Mouse (Mus musculus) limb, embryonic 13.5 days (tissue): ENCODE results near the gene Mis18bp1. TPM values are rescaled to one million over a fixed set of nuclear protein-coding genes. Genes with fewer than 3 reads are reported as not detected.
"Not testable (repeated sequence)": the region's sequence is repeated elsewhere in the genome, so short reads cannot be mapped to it uniquely, and the experiment has no call there.

Source experiments
- ATAC-seq: fragments of 200-750 bp; cut with Nextera tagmentation; 2 replicates; pipeline ENCODE4 v1.8.0; 2017; ENCODE audit warnings: low read depth, moderate number of reproducible peaks, moderate TSS enrichment; ENCODE audit not compliant: low FRiP score
- H3K27ac ChIP-seq: fragments of 300-500 bp; sonication (generic); 2 replicates; pipeline ENCODE4 v1.5.1; 2015; ENCODE audit warnings: inconsistent platforms, mild to moderate bottlenecking, moderate library complexity
- H3K27me3 ChIP-seq: fragments of 300-500 bp; sonication (generic); 2 replicates; pipeline ENCODE4 v1.6.1; 2015; ENCODE audit warnings: mild to moderate bottlenecking, inconsistent platforms
- H3K36me3 ChIP-seq: fragments of 300-500 bp; sonication (generic); 2 replicates; pipeline ENCODE4 v1.6.1; 2015; ENCODE audit warnings: inconsistent platforms, mild to moderate bottlenecking, moderate library complexity
- H3K4me1 ChIP-seq: fragments of 300-500 bp; sonication (generic); 2 replicates; pipeline ENCODE4 v1.6.1; 2015; ENCODE audit warnings: inconsistent platforms
- H3K4me2 ChIP-seq: fragments of 300-500 bp; sonication (generic); replicated peaks from 2 replicates; pipeline ENCODE4 v1.6.1; 2015; ENCODE audit warnings: inconsistent platforms, mild to moderate bottlenecking, moderate library complexity
- H3K4me3 ChIP-seq: fragments of 300-500 bp; sonication (generic); 2 replicates; pipeline ENCODE4 v1.5.1; 2015; ENCODE audit warnings: moderate library complexity, mild to moderate bottlenecking, inconsistent platforms
- H3K9ac ChIP-seq: fragments of 300-500 bp; sonication (generic); 2 replicates; pipeline ENCODE4 v1.6.1; 2015; ENCODE audit warnings: mild to moderate bottlenecking, inconsistent platforms
- H3K9me3 ChIP-seq: fragments of 300-500 bp; sonication (generic); 2 replicates; pipeline ENCODE4 v1.6.1; 2016; ENCODE audit warnings: inconsistent platforms
- WGBS: fragments of 180-500 bp; shearing (Covaris S2); methylation state at CpG from one replicate; pipeline ENCODE4 v1.1.7; 2015; 5-methylcytosine and 5-hydroxymethylcytosine counted together
- polyA plus RNA-seq: library from polyadenylated mRNA; unstranded; fragments of >200 nt; fragmentation: Nextera tagmentation; extraction: Ambion mirVana; gene quantifications from 2 replicates; pipeline ENCODE4 v1.2.1, GENCODE M21; 2015

The Mis18bp1 gene
- polyA plus RNA-seq = 69.1 and 71.1 TPM in 2 replicates

DNA sequence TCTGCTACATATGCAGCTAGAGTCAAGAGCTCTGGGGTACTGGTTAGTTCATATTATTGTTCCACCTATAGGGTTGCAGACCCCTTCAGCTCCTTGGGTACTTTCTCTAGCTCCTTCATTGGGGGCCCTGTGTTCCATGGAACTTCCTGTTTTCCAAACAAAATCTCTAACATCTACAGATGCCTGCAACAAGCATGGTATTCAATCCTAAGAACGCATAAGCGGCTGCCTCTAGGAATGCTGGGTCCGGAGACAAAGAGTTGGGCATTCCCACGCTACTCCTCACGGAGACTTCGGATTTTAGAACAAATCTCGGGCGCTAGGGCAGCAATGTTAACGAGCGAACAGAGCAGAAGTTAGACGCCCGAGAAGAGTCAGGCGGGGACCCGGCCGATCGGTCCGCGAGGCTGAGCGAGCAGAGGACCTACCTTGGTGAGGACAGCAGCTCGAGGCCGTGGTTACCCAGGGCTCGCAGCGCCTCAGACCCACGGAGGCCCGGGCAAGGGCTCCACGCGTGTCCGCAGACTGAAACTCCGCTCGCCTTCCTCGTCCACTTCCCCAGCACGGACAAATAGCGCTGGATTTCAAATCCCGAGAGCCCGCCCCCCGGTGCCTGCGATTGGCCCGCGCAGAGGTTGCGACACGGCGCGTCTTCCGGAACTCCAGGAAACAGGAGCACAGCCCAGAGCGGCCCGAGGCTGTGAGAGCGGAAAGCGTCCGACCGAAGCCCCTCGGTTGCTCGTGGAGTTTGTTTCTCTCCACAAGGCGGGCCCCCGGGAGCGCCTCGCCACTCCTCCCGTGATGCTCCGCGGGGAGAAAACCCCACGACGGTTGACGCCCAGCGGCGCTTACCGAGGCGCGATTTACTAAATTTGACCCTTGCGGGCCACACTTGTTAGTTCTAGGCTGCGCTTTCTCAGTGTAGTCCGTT is at the start of gene Mis18bp1:
Gene Mis18bp1 (minus strand): TSS at position 584 of the 931 bp plus-strand sequence.
- peaks cover 14% of the 10 kb centered on the region for H3K4me1 ChIP-seq
- ATAC-seq = peak; percentile 99

DNA sequence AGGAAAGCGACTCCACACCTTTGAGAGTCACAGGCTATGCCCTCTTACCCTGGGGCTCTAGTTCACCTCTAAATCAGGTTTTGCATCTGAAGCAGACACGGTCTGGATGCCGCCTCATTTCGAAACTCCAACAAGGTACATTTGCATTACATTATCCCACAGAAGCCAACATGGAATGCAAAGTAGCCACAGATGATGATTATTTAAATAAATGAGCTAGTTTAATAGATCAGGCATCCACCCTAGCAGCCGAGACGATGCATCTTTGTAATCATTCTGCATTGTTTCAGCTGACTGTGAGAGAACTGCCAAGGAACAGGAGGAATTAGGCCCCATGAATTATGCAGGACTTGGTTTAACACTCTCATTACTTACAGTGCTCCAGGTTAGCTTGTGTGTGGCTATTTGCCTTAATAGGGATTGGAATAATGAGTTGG is 44.0 kb upstream of the Mis18bp1 start:
- Histone ChIP-seq H3K4me2 (no peak overlapping the region), H3K27me3 (no peaks in the 10 kb centered on the region), H3K9me3 (no peaks in the 10 kb centered on the region), H3K9ac (no peak overlapping the region), H3K4me1 (no peaks in the 10 kb centered on the region), H3K27ac (no peak overlapping the region), H3K4me3 (no peak overlapping the region), H3K36me3 (no peaks in the 10 kb centered on the region)
- no peak for ATAC-seq
- WGBS = 82% methylated on average over 6 of the region's 6 CpGs

More for the DNA sequence above, at the start of gene Mis18bp1:
- Histone ChIP-seq H3K36me3 (no peaks in the 10 kb centered on the region), H3K9me3 (0 out of 2 replicates have a peak, but pooled peaks cover 3% of the 10 kb centered on the region), H3K27me3 (no peaks in the 10 kb centered on the region), H3K4me2 (peak within 1 kb of the TSS; percentile 69), H3K9ac (peak within 1 kb of the TSS; percentile 81), H3K4me3 (peak within 1 kb of the TSS; percentile 82), H3K27ac (peak within 1 kb of the TSS; percentile 94)
- WGBS = 0% methylated on average over 70 of the region's 70 CpGs

DNA sequence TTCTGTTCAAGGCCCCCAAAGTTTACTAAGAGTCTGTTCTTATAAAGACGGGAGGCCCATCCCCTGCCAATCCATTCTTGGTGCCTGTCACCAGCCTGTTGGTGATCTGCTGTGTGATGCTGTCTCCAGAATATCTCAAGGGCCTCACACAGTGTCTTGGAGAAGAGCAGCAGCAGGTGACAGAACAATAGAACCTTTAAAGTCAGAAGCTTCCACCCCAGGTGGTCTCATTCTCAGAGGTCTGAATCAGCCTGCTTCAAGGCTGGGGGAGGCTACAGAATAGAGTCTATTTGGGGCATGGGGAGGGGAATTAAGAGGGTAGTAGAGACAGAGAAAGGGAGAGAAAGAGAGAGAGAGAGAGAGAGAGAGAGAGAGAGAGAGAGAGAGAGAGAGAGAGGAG is 34.0 kb upstream of the Mis18bp1 start:
- H3K4me2 ChIP-seq = no peak overlapping the region
- no peak for ATAC-seq
- H3K27ac ChIP-seq = no peak overlapping the region
- 84% methylated on average over 1 of the region's 1 CpGs for WGBS
- no peaks in the 10 kb centered on the region for H3K36me3 ChIP-seq
- H3K4me3 ChIP-seq = no peak overlapping the region
- H3K9me3 ChIP-seq = no peaks in the 10 kb centered on the region
- H3K27me3 ChIP-seq = no peaks in the 10 kb centered on the region
- H3K4me1 ChIP-seq = no peaks in the 10 kb centered on the region
- H3K9ac ChIP-seq = no peak overlapping the region

GRCm38 (mm10) chr12:65201812-65202211 is 29.4 kb upstream of the Mis18bp1 start:
- no peak overlapping the region for H3K27ac ChIP-seq
- no peak overlapping the region for H3K9ac ChIP-seq
- no peak overlapping the region for H3K4me3 ChIP-seq
- WGBS = 88% methylated on average over 2 of the region's 2 CpGs
- H3K36me3 ChIP-seq = no peaks in the 10 kb centered on the region
- no peaks in the 10 kb centered on the region for H3K27me3 ChIP-seq
- no peaks in the 10 kb centered on the region for H3K4me1 ChIP-seq
- no peaks in the 10 kb centered on the region for H3K9me3 ChIP-seq
- H3K4me2 ChIP-seq = no peak overlapping the region
- no peak for ATAC-seq

DNA sequence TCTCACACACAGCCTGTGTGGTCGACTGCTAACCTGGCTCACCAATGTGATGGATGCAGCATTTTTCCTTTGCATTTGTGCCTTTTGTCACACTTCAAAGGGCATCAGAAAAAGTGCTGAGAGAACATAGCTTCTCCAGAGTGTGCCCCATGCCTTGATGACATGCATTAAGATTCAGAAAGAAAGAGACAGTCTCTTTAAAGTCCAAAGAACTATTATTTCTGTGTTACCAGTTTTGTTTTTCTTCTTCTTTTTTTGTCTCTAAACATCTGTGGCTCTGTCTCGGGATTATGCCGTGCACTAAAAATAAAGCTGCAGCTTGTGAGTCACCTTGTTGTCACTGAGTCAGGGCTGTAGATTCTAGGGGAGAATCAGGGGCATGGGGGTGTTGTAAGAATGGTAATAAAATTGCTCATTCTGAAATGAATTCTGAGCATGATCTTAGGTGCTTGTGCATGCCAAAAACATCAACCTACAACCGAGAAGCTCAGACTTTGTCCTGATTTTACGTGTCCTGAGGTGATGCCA is 21.7 kb upstream of the Mis18bp1 start:
- Histone ChIP-seq H3K9ac (no peak overlapping the region), H3K27ac (no peak overlapping the region), H3K9me3 (no peaks in the 10 kb centered on the region), H3K4me2 (no peak overlapping the region), H3K4me3 (no peak overlapping the region), H3K27me3 (no peaks in the 10 kb centered on the region), H3K4me1 (no peaks in the 10 kb centered on the region), H3K36me3 (no peaks in the 10 kb centered on the region)
- WGBS = 73% methylated on average over 5 of the region's 5 CpGs
- no peak for ATAC-seq

DNA sequence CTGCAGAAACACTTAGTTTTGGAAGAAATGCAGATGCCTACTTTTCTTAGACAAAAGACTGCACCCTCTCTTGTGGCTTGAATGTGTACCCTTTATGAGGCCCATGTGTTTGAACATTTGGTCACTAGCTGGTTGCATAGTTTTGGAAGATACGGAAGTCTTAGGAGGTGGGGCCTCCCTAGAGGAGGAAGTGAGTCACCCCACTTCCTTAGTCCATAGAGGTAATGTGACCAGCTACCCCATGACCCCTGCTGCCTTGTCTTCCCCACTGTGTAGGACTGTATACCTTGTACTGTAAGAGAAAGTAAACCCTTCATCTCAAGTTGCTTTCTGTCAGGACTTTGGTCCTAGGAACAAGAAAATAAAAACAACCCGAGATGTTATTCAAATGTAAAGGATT is 16.8 kb upstream of the Mis18bp1 start:
- no peak overlapping the region for H3K9ac ChIP-seq
- ATAC-seq = no peak
- H3K4me1 ChIP-seq = no peaks in the 10 kb centered on the region
- no peak overlapping the region for H3K4me3 ChIP-seq
- no peaks in the 10 kb centered on the region for H3K36me3 ChIP-seq
- no peaks in the 10 kb centered on the region for H3K9me3 ChIP-seq
- no peak overlapping the region for H3K4me2 ChIP-seq
- no peak overlapping the region for H3K27ac ChIP-seq
- no peaks in the 10 kb centered on the region for H3K27me3 ChIP-seq
- 76% methylated on average over 2 of the region's 2 CpGs for WGBS

GRCm38 (mm10) chr12:65187365-65187764 is 15.0 kb upstream of the Mis18bp1 start:
- H3K9me3 ChIP-seq = no peaks in the 10 kb centered on the region
- H3K4me1 ChIP-seq = no peaks in the 10 kb centered on the region

DNA sequence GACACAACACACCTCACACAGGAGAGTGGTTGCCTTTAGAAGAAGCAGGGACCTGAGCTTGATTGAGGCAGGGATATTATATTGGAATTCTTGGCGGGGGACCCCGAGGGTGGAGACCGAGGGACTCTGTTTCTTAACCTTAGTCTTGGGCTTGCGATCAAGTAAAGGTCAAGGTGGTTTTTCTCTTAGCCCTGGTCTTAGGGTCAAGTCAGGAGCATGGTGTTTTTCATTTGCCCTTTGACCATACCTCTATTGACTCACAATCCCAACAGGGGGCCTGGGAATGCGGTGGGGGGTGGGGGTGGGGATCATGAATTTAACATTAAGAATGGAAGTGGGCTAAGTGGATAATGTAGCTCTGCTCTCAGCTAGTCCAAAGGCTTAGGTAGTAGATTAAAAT is 1.3 kb upstream of the Mis18bp1 start:
- WGBS = 90% methylated on average over 5 of the region's 5 CpGs
- no peak for ATAC-seq

More at GRCm38 (mm10) chr12:65187365-65187764, 15.0 kb upstream of the Mis18bp1 start:
- Histone ChIP-seq H3K4me3 (no peak overlapping the region), H3K36me3 (no peaks in the 10 kb centered on the region), H3K4me2 (no peak overlapping the region), H3K27ac (no peak overlapping the region), H3K27me3 (no peaks in the 10 kb centered on the region), H3K9ac (no peak overlapping the region)
- WGBS = 65% methylated on average over 3 of the region's 3 CpGs
- no peak for ATAC-seq

GRCm38 (mm10) chr12:65172959-65173358 is 555 bp upstream of the Mis18bp1 start:
- H3K9me3 ChIP-seq, H3K36me3 ChIP-seq, H3K27me3 ChIP-seq: not testable (repeated sequence)
- Histone ChIP-seq H3K4me3 (peak overlapping the region; percentile 82), H3K4me2 (peak overlapping the region; percentile 69), H3K4me1 (peaks cover 14% of the 10 kb centered on the region), H3K27ac (peak overlapping the region; percentile 94), H3K9ac (peak overlapping the region; percentile 81)
- WGBS = 32% methylated on average over 8 of the region's 8 CpGs
- ATAC-seq = peak; percentile 57

More for the DNA sequence above, 1.3 kb upstream of the Mis18bp1 start:
- Histone ChIP-seq H3K4me3 (0 out of 2 replicates have a peak overlapping the region, but pooled peaks have one; percentile 82), H3K4me1 (peaks cover 14% of the 10 kb centered on the region), H3K27ac (no peak overlapping the region; the same call in 1 of the 2 replicates), H3K36me3 (no peaks in the 10 kb centered on the region), H3K9ac (no peak overlapping the region), H3K9me3 (no peaks in the 10 kb centered on the region), H3K4me2 (no peak overlapping the region), H3K27me3 (no peaks in the 10 kb centered on the region)

DNA sequence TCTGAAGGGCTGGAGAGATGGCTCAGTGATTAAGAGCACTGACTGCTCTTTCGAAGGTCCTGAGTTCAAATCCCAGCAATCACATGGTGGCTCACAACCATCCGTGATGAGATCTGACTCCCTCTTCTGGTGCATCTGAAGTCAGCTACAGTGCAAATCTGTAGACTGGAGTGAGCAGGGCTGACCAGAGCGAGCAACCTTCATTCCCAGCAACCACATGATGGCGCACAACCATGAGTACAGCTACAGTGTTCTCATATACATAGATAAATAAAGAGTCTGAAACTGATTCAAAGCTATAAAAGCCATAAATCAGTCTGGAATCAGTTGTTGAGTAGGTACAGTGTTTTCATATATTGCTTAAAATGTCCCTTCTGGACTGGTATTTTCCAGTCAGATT is 36.3 kb downstream of the Mis18bp1 start:
- not testable (repeated sequence) for H3K4me3 ChIP-seq, H3K9me3 ChIP-seq, H3K9ac ChIP-seq, H3K4me1 ChIP-seq, H3K4me2 ChIP-seq, ATAC-seq, H3K27ac ChIP-seq, H3K27me3 ChIP-seq
- 94% methylated on average over 4 of the region's 4 CpGs for WGBS
- H3K36me3 ChIP-seq = peaks cover 49% of the 10 kb centered on the region

- no peaks in the 10 kb centered on the region for H3K9me3 ChIP-seq
- ATAC-seq = no peak
These were observed 53.0 kb downstream of the Mis18bp1 start for GRCm38 (mm10) chr12:65119451-65119850.

GRCm38 (mm10) chr12:65118968-65119367 is 53.4 kb downstream of the Mis18bp1 start:
- no peak overlapping the region for H3K9ac ChIP-seq
- H3K4me1 ChIP-seq = no peaks in the 10 kb centered on the region
- peaks cover 83% of the 10 kb centered on the region for H3K36me3 ChIP-seq
- no peaks in the 10 kb centered on the region for H3K27me3 ChIP-seq
- no peak overlapping the region for H3K27ac ChIP-seq
- no peaks in the 10 kb centered on the region for H3K9me3 ChIP-seq
- H3K4me2 ChIP-seq = no peak overlapping the region
- H3K4me3 ChIP-seq = no peak overlapping the region
- ATAC-seq = no peak
- 87% methylated on average over 7 of the region's 7 CpGs for WGBS

More at GRCm38 (mm10) chr12:65119451-65119850, 53.0 kb downstream of the Mis18bp1 start:
- Histone ChIP-seq H3K4me1 (no peaks in the 10 kb centered on the region), H3K4me2 (no peak overlapping the region), H3K9ac (no peak overlapping the region), H3K4me3 (no peak overlapping the region), H3K27ac (no peak overlapping the region), H3K27me3 (no peaks in the 10 kb centered on the region), H3K36me3 (peaks cover 84% of the 10 kb centered on the region)
- 89% methylated on average over 5 of the region's 5 CpGs for WGBS
